Mouse (Mus musculus): Measurements from ENCODE around the gene Rhoh. TPM values are rescaled to one million over a fixed set of nuclear protein-coding genes. Genes with fewer than 3 reads are reported as not detected.

Rhoh gene
- polyA plus RNA-seq, 1 experiment: 0.70 TPM

DNA sequence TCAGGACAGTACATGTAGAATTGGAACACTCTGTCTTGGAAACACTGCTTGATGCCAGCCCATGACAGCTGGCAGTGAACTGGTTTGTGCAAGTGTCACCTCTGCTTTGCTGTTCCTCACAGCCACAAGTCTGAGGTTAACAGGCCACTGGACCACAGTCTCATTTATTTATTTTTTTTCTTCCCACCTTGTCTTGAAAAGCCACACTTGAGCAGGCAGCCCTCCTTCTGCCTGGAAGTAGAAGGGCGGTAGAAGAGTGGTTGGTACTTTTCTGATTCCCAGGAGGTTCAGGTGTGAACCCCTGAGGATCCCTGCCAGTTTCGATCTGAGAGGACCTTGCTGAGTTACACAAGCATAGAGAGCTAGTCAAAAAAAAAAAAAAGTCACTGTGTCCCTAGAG lies 72.8 kb downstream of the Rhoh start:
- Histone ChIP-seq H3K27me3 (replicated peaks) (no peaks in the 10 kb centered on the region), H3K4me3 (replicated peaks) (no peak overlapping the region), H3K9me3 (no peaks in the 10 kb centered on the region), H3K36me3 (replicated peaks; ENCODE audit: low read length) (no peaks in the 10 kb centered on the region), H3K4me1 (peaks cover 46% of the 10 kb centered on the region)
- TF ChIP-seq GATA1 (IDR thresholded peaks at IDR 0.05; ENCODE audit: borderline replicate concordance, low read length) (no peak), FLI1 (IDR thresholded peaks at IDR 0.05; ENCODE audit: low read length) (no peak)

DNA sequence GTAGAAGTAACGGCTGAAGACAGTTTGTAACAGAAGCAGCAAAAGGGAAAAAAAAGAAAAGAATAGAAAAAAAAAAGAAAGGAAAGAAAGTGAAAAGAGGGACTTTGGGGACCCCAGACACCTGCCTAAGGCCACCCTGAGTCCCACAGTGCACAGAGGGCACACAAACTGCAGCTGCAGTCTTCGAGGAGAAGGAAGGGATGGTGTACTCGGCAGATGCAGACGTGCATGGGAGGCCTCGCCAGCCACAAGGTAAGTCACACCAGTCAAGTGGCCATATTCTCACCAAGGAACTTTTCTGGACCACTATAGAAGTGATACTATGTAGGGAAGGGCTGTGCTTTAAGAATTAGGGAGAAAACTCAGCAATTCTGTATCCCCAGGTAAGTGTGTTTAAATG lies 73.8 kb downstream of the Rhoh start, which contains the start of gene Chrna9:
TSS of gene Chrna9 (plus strand) at position 139 of the 400 bp plus-strand sequence.
- Histone ChIP-seq H3K27me3 (replicated peaks) (no peaks in the 10 kb centered on the region), H3K36me3 (replicated peaks; ENCODE audit: low read length) (no peaks in the 10 kb centered on the region), H3K4me1 (peaks cover 41% of the 10 kb centered on the region), H3K9me3 (no peaks in the 10 kb centered on the region), H3K4me3 (replicated peaks) (no peak within 1 kb of the TSS)
- TF ChIP-seq GATA1 (IDR thresholded peaks at IDR 0.05; ENCODE audit: borderline replicate concordance, low read length) (no peak), FLI1 (IDR thresholded peaks at IDR 0.05; ENCODE audit: low read length) (no peak)

DNA sequence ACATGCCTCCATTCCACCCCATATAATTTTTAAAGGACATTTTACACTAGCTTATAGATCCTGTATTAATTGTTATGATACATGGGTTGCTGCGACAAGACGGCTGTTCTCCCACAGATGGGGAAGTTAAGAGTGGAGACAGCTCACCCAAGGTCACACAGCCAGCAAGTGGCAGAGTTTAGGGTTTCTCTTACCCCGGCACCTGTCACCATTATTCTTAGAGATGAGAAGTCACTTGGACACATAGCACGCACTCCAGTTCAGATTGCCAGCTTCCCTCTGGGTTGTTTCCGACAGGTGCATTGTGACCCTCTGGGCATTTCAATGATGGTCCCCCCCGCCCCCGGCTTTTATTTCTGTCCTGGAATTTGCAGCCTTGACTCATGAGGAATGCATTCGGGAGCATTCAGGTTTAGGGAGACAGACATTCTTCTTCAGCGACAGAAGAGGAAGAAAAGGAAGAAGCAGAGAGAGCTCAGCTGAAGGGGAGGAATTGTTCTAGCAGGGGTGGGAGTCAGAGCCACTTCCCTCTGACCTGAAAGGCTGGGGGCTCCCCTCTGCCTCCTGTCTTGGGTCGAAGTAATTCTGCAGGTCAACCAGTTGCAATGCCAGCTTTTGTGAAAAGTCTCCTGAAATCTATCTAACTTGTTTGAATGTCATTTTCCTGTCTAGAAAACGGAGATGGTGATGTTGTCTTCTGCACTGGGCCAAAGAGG lies 76.2 kb downstream of the Rhoh start:
- no peaks in the 10 kb centered on the region for H3K9me3 ChIP-seq
- peaks cover 53% of the 10 kb centered on the region for H3K4me1 ChIP-seq
- no peaks in the 10 kb centered on the region for H3K27me3 ChIP-seq (replicated peaks)
- H3K4me3 ChIP-seq (replicated peaks): no peak overlapping the region
- TF ChIP-seq GATA1 (IDR thresholded peaks at IDR 0.05; ENCODE audit: borderline replicate concordance, low read length) (no peak), FLI1 (IDR thresholded peaks at IDR 0.05; ENCODE audit: low read length) (no peak)
- no peaks in the 10 kb centered on the region for H3K36me3 ChIP-seq (replicated peaks; ENCODE audit: low read length)

DNA sequence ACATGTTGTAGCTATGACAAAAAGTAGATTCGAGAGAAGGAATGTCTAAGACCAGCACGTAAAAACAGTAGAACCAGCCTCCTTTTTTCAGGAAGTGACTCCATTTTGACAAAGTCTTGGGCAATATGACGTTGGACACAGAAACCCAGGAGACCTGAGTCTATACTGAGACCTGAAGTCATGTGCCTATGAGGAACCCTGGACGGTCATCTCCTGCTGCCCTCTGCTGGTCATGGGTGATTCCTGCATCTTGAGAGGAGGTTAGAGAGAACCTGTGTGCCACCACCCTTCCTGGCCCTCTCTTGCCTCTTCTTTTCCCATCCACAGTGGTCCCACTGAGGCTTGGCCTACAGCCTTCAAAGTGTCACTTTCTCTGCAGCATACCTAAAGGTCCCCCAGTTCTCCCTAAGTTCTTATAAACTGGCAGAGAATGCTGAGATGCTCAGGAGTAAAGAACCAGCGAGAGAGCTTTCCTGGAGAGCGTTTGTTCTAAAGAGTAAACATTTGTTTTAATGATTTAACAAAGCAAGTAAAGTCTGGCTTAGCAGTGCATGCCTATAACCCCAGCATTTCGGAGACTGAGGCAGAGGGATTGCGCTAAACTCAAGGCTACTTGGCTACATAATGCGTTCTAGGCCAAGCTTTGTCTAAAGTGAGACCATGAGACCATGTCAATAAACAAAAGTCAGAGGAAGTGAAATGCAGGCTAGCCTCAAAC lies 77.1 kb downstream of the Rhoh start:
- H3K4me1 ChIP-seq: peaks cover 56% of the 10 kb centered on the region
- no peaks in the 10 kb centered on the region; the same call in 1 of the 2 replicates for H3K9me3 ChIP-seq
- TF ChIP-seq FLI1 (IDR thresholded peaks at IDR 0.05; ENCODE audit: low read length) (no peak), GATA1 (IDR thresholded peaks at IDR 0.05; ENCODE audit: borderline replicate concordance, low read length) (no peak)
- no peaks in the 10 kb centered on the region for H3K36me3 ChIP-seq (replicated peaks; ENCODE audit: low read length)
- H3K4me3 ChIP-seq (replicated peaks): no peak overlapping the region
- H3K27me3 ChIP-seq (replicated peaks): no peaks in the 10 kb centered on the region

DNA sequence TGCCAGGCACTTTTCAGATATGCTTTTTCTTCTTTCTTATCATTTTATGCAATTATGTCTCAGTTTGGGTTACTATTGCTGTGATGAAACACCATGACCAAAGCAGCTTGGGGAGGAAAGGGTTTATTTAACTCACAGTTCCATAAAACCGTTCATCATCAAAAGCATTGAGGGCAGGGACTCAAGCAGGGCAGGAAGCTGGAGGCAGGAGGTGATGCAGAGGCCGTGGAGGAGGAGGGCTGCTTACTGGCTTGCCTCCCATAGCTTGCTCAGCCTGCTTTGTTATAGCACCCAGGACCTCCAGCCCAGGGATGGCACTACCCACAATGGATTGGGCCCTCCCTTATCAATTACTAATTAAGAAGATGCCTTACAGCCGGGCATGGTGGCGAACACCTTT lies 80.1 kb downstream of the Rhoh start:
- Histone ChIP-seq H3K9me3 (peaks cover 14% of the 10 kb centered on the region), H3K4me3 (replicated peaks) (peak overlapping the region; percentile 65), H3K4me1 (peaks cover 43% of the 10 kb centered on the region), H3K36me3 (replicated peaks; ENCODE audit: low read length) (no peaks in the 10 kb centered on the region), H3K27me3 (replicated peaks) (no peaks in the 10 kb centered on the region)
- TF ChIP-seq GATA1 (IDR thresholded peaks at IDR 0.05; ENCODE audit: borderline replicate concordance, low read length): no peak
- TF ChIP-seq FLI1 (IDR thresholded peaks at IDR 0.05; ENCODE audit: low read length): no peak

Other genes starting within 250 kb of the Rhoh start
- gene Pds5a, start 162.9 kb upstream of the Rhoh start, polyA plus RNA-seq (2012; ENCODE audit: insufficient read depth, low replicate concordance): 1.8 and 4.8 TPM in 2 replicates
- 3.4 and 4.3 TPM in 2 replicates for gene N4bp2, start 97.7 kb upstream of the Rhoh start, polyA plus RNA-seq (2012; ENCODE audit: insufficient read depth, low replicate concordance)
- gene Chrna9, start 73.7 kb downstream of the Rhoh start, polyA plus RNA-seq (2012; ENCODE audit: insufficient read depth, low replicate concordance): not detected in 2 replicates
- gene 9130230L23Rik, start 143.1 kb downstream of the Rhoh start, polyA plus RNA-seq (2012; ENCODE audit: insufficient read depth, low replicate concordance): not detected in 2 replicates